Mouse (Mus musculus) heart, adult 2 months (tissue): Measurements from ENCODE around the gene Rtl10.

Experiments
- EP300 ChIP-seq: fragments of 200-500 bp; IDR thresholded peaks from 2 replicates; pipeline ENCODE4 v1.6.1; 2011; ENCODE audit warnings: low read depth, low read length, control low read depth; ENCODE audit not compliant: insufficient read depth
- POLR2A ChIP-seq: fragments of 200-500 bp; IDR thresholded peaks from 2 replicates; pipeline ENCODE4 v1.6.1; 2011; ENCODE audit warnings: mild to moderate bottlenecking, low read depth, low read length, control low read depth; ENCODE audit not compliant: insufficient read depth

DNA sequence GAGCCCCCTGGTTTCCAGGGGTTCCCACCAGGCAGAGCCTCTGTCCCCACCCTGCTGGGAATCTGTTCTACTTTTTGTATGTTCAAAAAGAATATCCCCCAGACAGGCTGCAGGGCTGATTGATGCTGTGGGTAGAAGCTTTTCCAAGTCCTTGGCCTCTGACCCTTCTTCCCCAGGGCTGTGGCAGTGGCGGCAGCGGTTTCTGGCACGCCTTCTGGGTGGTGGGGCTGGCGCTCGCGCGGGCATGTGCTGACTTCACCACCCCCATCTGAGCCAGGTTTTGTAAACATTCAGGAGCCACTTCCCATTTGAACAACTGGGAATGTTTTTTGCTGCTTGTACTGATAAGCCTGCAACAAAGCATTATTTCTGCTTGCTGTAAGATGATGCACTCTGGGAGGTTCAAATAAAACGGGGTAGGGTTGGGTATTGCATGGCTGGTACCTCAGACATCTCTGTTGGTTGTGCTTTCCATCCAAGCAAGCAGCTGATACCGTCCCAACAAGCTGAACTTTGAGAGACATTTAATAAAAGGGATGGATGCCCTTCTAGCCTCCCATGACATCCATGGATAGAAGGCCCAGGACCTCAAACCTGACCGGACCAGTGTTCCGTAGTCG is 39.3 kb upstream of the Rtl10 start:
- no peak for TF ChIP-seq EP300
- no peak for TF ChIP-seq POLR2A
